Mouse (Mus musculus) kidney, adult 2 months (tissue): ENCODE measurements around the gene Sardh.

ENCODE experiments used
- CTCF ChIP-seq: fragments of 200-500 bp; conservative IDR thresholded peaks from 2 replicates; pipeline ENCODE4 v1.5.1; 2011; ENCODE audit warnings: low read depth, mild to moderate bottlenecking, control low read depth, low read length, moderate library complexity, mixed read lengths; ENCODE audit not compliant: insufficient read depth, insufficient read length
- POLR2A ChIP-seq: fragments of 200-500 bp; IDR thresholded peaks from one replicate; pipeline ENCODE4 v1.6.1; 2011; ENCODE audit warnings: low read depth, low read length, control low read depth

DNA sequence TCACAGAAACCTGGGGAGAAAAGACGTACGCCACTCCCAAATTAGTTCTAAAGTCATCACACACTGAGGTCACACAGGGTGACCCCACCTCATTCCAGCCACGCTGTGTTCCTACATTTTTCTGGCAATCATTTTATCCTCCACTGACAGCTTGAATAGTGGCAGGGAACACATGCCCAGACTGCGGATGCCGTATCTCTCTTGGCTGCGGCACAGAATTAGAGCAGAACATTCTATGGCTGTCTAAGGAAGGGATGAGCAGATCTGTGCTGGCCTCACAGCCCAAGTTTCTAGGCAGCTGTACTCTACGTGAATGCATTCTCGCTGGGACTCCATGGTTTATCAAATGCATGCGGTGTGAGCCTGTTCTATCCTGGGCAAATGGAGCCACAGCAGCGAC lies 42.5 kb downstream of the Sardh start:
- TF ChIP-seq CTCF (no peak), POLR2A (no peak)
